11 mouse cellular contexts compared by ENCODE assay signal in the genomic region with DNA sequence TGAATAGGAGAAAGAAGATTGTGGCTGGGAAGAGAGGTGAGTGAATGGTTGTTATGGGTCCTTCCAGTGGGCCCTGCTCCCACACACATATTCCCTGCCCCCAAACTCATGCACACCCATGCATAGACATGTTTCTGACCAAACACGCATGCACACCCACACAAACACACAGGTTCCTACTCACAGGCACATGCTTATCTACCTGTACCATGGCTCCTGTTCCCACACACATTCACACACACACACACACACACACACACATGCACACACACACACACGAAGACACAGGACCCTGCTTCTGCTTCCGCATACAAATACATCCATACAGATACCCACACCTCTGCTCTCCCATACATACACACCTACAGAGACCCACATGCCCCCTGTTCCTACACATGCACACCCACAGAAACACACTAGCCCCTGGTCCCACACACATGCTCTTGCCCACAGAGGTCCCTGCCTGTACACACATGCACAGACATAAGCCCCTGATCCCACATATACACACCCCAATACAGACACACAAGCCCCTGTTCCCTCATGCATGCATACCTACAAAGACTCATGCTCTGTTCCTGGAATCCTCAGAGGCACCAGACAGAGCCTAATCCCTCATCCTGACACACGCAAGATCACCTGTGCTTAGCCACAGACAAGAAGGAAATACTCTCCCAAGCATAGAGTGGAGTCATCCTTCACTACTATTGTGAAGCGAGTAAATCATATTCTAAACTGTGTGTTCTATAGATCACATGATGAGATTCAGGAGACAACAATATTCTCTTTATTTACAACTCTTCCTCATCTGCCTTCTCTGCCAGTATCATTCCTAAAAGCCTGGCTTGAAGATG.
A peak's percentile ranks its signal among the peaks of the same experiment; 100 is the strongest.
DNase-seq lines count a peak whose midpoint lies in the region; ATAC-seq lines count a peak whose summit lies in the region.
"Had no signal": no experiment of that assay in that cellular context is flagged by ENCODE, and none has a peak within 500 bp of the region (broad histone marks: within the 10 kb centered on the region; RNA-seq: fewer than 3 reads in every experiment).

No protein-coding gene starts in this region.

- peaks cover 17% of the 10 kb centered on the region for H3K4me1 ChIP-seq in kidney, embryonic 14.5 days (ENCODE audit: control insufficient read depth, insufficient read depth, low read length)
- peaks cover 27% of the 10 kb centered on the region for H3K4me1 ChIP-seq in embryonic facial prominence, embryonic 12.5 days
- peaks cover 20% of the 10 kb centered on the region for H3K4me1 ChIP-seq in hindbrain, embryonic 13.5 days (replicated peaks)
- peaks cover 23% of the 10 kb centered on the region for H3K4me1 ChIP-seq in midbrain, embryonic 12.5 days

- H3K4me3 ChIP-seq in kidney, embryonic 14.5 days (ENCODE audit: low read length), result no peak overlapping the region
- H3K4me3 ChIP-seq in embryonic facial prominence, embryonic 12.5 days, result no peak overlapping the region
- H3K4me3 ChIP-seq in hindbrain, embryonic 13.5 days, result no peak overlapping the region
- no peak overlapping the region for H3K4me3 ChIP-seq in midbrain, embryonic 12.5 days

- H3K9me3 ChIP-seq in kidney, embryonic 14.5 days (ENCODE audit: control insufficient read depth, low read length), result no peaks in the 10 kb centered on the region
- no peaks in the 10 kb centered on the region for H3K9me3 ChIP-seq in embryonic facial prominence, embryonic 12.5 days
- H3K9me3 ChIP-seq in hindbrain, embryonic 13.5 days, result no peaks in the 10 kb centered on the region
- no peaks in the 10 kb centered on the region for H3K9me3 ChIP-seq in midbrain, embryonic 12.5 days

- peak overlapping the region; percentile 57 for H3K27ac ChIP-seq in kidney, embryonic 14.5 days (ENCODE audit: low read depth, low read length)
- peak overlapping the region; percentile 76 for H3K27ac ChIP-seq in embryonic facial prominence, embryonic 12.5 days
- 0 out of 2 replicates have a peak overlapping the region, but pooled peaks have one; percentile 3 for H3K27ac ChIP-seq in hindbrain, embryonic 13.5 days
- no peak overlapping the region for H3K27ac ChIP-seq in midbrain, embryonic 12.5 days (replicated peaks)

- peak overlapping the region; percentile 40 for H3K4me2 ChIP-seq in kidney, embryonic 14.5 days (replicated peaks; ENCODE audit: low read depth, low read length)
- peak overlapping the region; percentile 47 for H3K4me2 ChIP-seq in embryonic facial prominence, embryonic 12.5 days (replicated peaks)
- no peak overlapping the region for H3K4me2 ChIP-seq in hindbrain, embryonic 13.5 days
- peak overlapping the region; percentile 15 for H3K4me2 ChIP-seq in midbrain, embryonic 12.5 days (replicated peaks)

- peak; percentile 17; the same call in 1 of the 2 replicates for ATAC-seq in kidney, embryonic 14.5 days (ENCODE audit: low FRiP score, low TSS enrichment)
- 0 out of 2 replicates have a peak, but pooled peaks have one; percentile 18 for ATAC-seq in embryonic facial prominence, embryonic 12.5 days (ENCODE audit: insufficient number of reproducible peaks, insufficient read depth, low FRiP score, low TSS enrichment)
- peak; percentile 57; the same call in 1 of the 2 replicates for ATAC-seq in hindbrain, embryonic 13.5 days (ENCODE audit: low FRiP score)
- peak; percentile 27 for ATAC-seq in midbrain, embryonic 12.5 days (ENCODE audit: low FRiP score, low read depth)
- no peak for ATAC-seq in frontal cortex, adult (ENCODE audit: low TSS enrichment)

- WGBS in kidney, embryonic 14.5 days, result 63% methylated on average over 5 of the region's 5 CpGs
- WGBS in embryonic facial prominence, embryonic 12.5 days, result 73% methylated on average over 5 of the region's 5 CpGs
- WGBS in hindbrain, embryonic 13.5 days, result 77% methylated on average over 5 of the region's 5 CpGs
- 80% methylated on average over 5 of the region's 5 CpGs for WGBS in midbrain, embryonic 12.5 days

- no peak for DNase-seq in kidney, postnatal 36 days
- DNase-seq in lung, postnatal 10 days, result no peak
- no peak for DNase-seq in lung, postnatal 14 days
- DNase-seq: adrenal gland, postnatal 14 days; lung, adult 18-20 months; spleen, adult 18-20 months had no signal

- no peaks in the 10 kb centered on the region for H3K36me3 ChIP-seq in kidney, embryonic 14.5 days (ENCODE audit: control insufficient read depth, insufficient read depth, low read length)
- H3K36me3 ChIP-seq in embryonic facial prominence, embryonic 12.5 days, result no peaks in the 10 kb centered on the region
- no peaks in the 10 kb centered on the region for H3K36me3 ChIP-seq in hindbrain, embryonic 13.5 days
- no peaks in the 10 kb centered on the region for H3K36me3 ChIP-seq in midbrain, embryonic 12.5 days

- H3K27me3 ChIP-seq in kidney, embryonic 14.5 days (ENCODE audit: control insufficient read depth, insufficient read depth, low read length), result no peaks in the 10 kb centered on the region
- H3K27me3 ChIP-seq in embryonic facial prominence, embryonic 12.5 days, result no peaks in the 10 kb centered on the region
- H3K27me3 ChIP-seq in hindbrain, embryonic 13.5 days, result peaks cover 5% of the 10 kb centered on the region; the same call in 1 of the 2 replicates
- H3K27me3 ChIP-seq in midbrain, embryonic 12.5 days, result peaks cover 15% of the 10 kb centered on the region; the same call in 1 of the 2 replicates

- H3K9ac ChIP-seq in kidney, embryonic 14.5 days (ENCODE audit: low read depth, low read length), result no peak overlapping the region
- H3K9ac ChIP-seq in embryonic facial prominence, embryonic 12.5 days, result 0 out of 2 replicates have a peak overlapping the region, but pooled peaks have one; percentile 7
- H3K9ac ChIP-seq in hindbrain, embryonic 13.5 days, result peak overlapping the region; percentile 13; the same call in 1 of the 2 replicates
- no peak overlapping the region for H3K9ac ChIP-seq in midbrain, embryonic 12.5 days (replicated peaks)

Comparison
In these comparisons a context has a peak if more than half of its experiments do, and no peak if none do; other contexts are left out.
1. H3K9ac ChIP-seq: peak in embryonic facial prominence, embryonic 12.5 days (single experiment) and hindbrain, embryonic 13.5 days (single experiment); none in kidney, embryonic 14.5 days (single experiment) and midbrain, embryonic 12.5 days (single experiment).